Mouse (Mus musculus) hindbrain, embryonic 10.5 days (tissue): ENCODE data around the gene Aggf1. TPM values are rescaled to one million over a fixed set of nuclear protein-coding genes. Genes with fewer than 3 reads are reported as not detected.

ENCODE experiments used
- DNase-seq: peaks from one replicate; pipeline ENCODE4 v3.0.0-alpha.2; 2017; ENCODE audit warnings: low spot score
- H3K27ac ChIP-seq: fragments of 300-500 bp; sonication (generic); 2 replicates; pipeline ENCODE4 v1.5.1; 2016; ENCODE audit warnings: mild to moderate bottlenecking, moderate library complexity
- H3K27me3 ChIP-seq: fragments of 300-500 bp; sonication (generic); 2 replicates; pipeline ENCODE4 v1.6.1; 2016; ENCODE audit warnings: mild to moderate bottlenecking; ENCODE audit not compliant: poor library complexity, insufficient read depth, severe bottlenecking
- H3K36me3 ChIP-seq: fragments of 300-500 bp; sonication (generic); 2 replicates; pipeline ENCODE4 v1.6.1; 2016; ENCODE audit warnings: mild to moderate bottlenecking, moderate library complexity
- H3K4me1 ChIP-seq: fragments of 300-500 bp; sonication (generic); replicated peaks from 2 replicates; pipeline ENCODE4 v1.6.1; 2016; ENCODE audit warnings: mild to moderate bottlenecking
- H3K4me3 ChIP-seq: fragments of 300-500 bp; sonication (generic); 2 replicates; pipeline ENCODE4 v1.5.1; 2016; ENCODE audit warnings: mild to moderate bottlenecking, moderate library complexity
- H3K9me3 ChIP-seq: fragments of 300-500 bp; sonication (generic); 2 replicates; pipeline ENCODE4 v1.6.1; 2016; ENCODE audit warnings: mild to moderate bottlenecking, moderate library complexity
- whole genome bisulfite sequencing: fragments of 180-500 bp; shearing (Covaris S2); methylation state at CpG from one replicate; pipeline ENCODE4 v1.1.7; 2016; 5-methylcytosine and 5-hydroxymethylcytosine counted together
- polyA plus RNA-seq: library from polyadenylated mRNA; unstranded; fragments of >200 nt; fragmentation: Nextera tagmentation; extraction: Ambion mirVana; gene quantifications from 2 replicates; pipeline ENCODE4 v1.2.1, GENCODE M21; 2016

Aggf1 gene
- polyA plus RNA-seq, 1 experiment from 2014 or later: 37.4 TPM

- no peaks in the 10 kb centered on the region for H3K27me3 ChIP-seq
- H3K4me1 ChIP-seq: no peaks in the 10 kb centered on the region
- no peak overlapping the region for H3K27ac ChIP-seq
- H3K36me3 ChIP-seq: peaks cover 96% of the 10 kb centered on the region
- no peak overlapping the region for H3K4me3 ChIP-seq
- no peak for DNase-seq
- H3K9me3 ChIP-seq: no peaks in the 10 kb centered on the region
- 92% methylated on average over 8 of the region's 8 CpGs for WGBS
Observed at GRCm38 (mm10) chr13:95366356-95366755, 8.8 kb downstream of the Aggf1 start.

GRCm38 (mm10) chr13:95363440-95363839, 11.7 kb downstream of the Aggf1 start:
- 85% methylated on average over 4 of the region's 4 CpGs for WGBS
- DNase-seq: no peak
- H3K4me3 ChIP-seq: no peak overlapping the region
- H3K36me3 ChIP-seq: peaks cover 96% of the 10 kb centered on the region
- no peaks in the 10 kb centered on the region for H3K9me3 ChIP-seq
- no peak overlapping the region for H3K27ac ChIP-seq
- no peaks in the 10 kb centered on the region for H3K27me3 ChIP-seq
- H3K4me1 ChIP-seq: no peaks in the 10 kb centered on the region

- no peak for DNase-seq
- Histone ChIP-seq H3K4me1 (no peaks in the 10 kb centered on the region), H3K9me3 (no peaks in the 10 kb centered on the region), H3K27me3 (no peaks in the 10 kb centered on the region), H3K4me3 (no peak overlapping the region), H3K36me3 (peaks cover 100% of the 10 kb centered on the region), H3K27ac (no peak overlapping the region)
- 91% methylated on average over 2 of the region's 2 CpGs for WGBS
Observed at GRCm38 (mm10) chr13:95358223-95358622, 16.9 kb downstream of the Aggf1 start.

GRCm38 (mm10) chr13:95348476-95348875, 26.7 kb downstream of the Aggf1 start:
- H3K4me3 ChIP-seq: no peak overlapping the region
- H3K27ac ChIP-seq: no peak overlapping the region
- peaks cover 50% of the 10 kb centered on the region for H3K36me3 ChIP-seq
- WGBS: 89% methylated on average over 3 of the region's 3 CpGs
- H3K4me1 ChIP-seq: peaks cover 5% of the 10 kb centered on the region; the same call in 1 of the 2 replicates
- no peaks in the 10 kb centered on the region for H3K27me3 ChIP-seq
- DNase-seq: no peak
- H3K9me3 ChIP-seq: no peaks in the 10 kb centered on the region

- Histone ChIP-seq H3K27ac (no peak overlapping the region), H3K27me3 (no peaks in the 10 kb centered on the region), H3K36me3 (peaks cover 37% of the 10 kb centered on the region), H3K4me1 (peaks cover 5% of the 10 kb centered on the region; the same call in 1 of the 2 replicates), H3K9me3 (no peaks in the 10 kb centered on the region), H3K4me3 (no peak overlapping the region)
- DNase-seq: peak; percentile 76
- WGBS: 37% methylated on average over 8 of the region's 8 CpGs
Observed at GRCm38 (mm10) chr13:95347018-95347696, 28.0 kb downstream of the Aggf1 start.

- Histone ChIP-seq H3K27me3 (no peaks in the 10 kb centered on the region), H3K4me1 (peaks cover 5% of the 10 kb centered on the region; the same call in 1 of the 2 replicates), H3K4me3 (no peak overlapping the region), H3K36me3 (peaks cover 24% of the 10 kb centered on the region), H3K9me3 (no peaks in the 10 kb centered on the region), H3K27ac (no peak overlapping the region)
- no peak for DNase-seq
- 73% methylated on average over 6 of the region's 6 CpGs for WGBS
Observed at GRCm38 (mm10) chr13:95345869-95346268, 29.3 kb downstream of the Aggf1 start.

- Histone ChIP-seq H3K4me1 (peaks cover 5% of the 10 kb centered on the region; the same call in 1 of the 2 replicates), H3K27ac (no peak overlapping the region), H3K4me3 (no peak overlapping the region), H3K9me3 (no peaks in the 10 kb centered on the region), H3K36me3 (peaks cover 12% of the 10 kb centered on the region), H3K27me3 (no peaks in the 10 kb centered on the region)
- no peak for DNase-seq
- WGBS: 94% methylated on average over 8 of the region's 8 CpGs
Observed at GRCm38 (mm10) chr13:95343470-95343869, 31.7 kb downstream of the Aggf1 start.

GRCm38 (mm10) chr13:95336122-95336677, 39.0 kb downstream of the Aggf1 start:
- 67% methylated on average over 40 of the region's 40 CpGs for WGBS
- Histone ChIP-seq H3K4me3 (peak overlapping the region; percentile 29; the same call in 1 of the 2 replicates), H3K27me3 (no peaks in the 10 kb centered on the region; the same call in 1 of the 2 replicates), H3K27ac (peak overlapping the region; percentile 53; the same call in 1 of the 2 replicates), H3K9me3 (0 out of 2 replicates have a peak, but pooled peaks cover 2% of the 10 kb centered on the region), H3K4me1 (peaks cover 10% of the 10 kb centered on the region), H3K36me3 (peaks cover 50% of the 10 kb centered on the region)
- DNase-seq: no peak

- Histone ChIP-seq H3K9me3 (0 out of 2 replicates have a peak, but pooled peaks cover 2% of the 10 kb centered on the region), H3K36me3 (peaks cover 36% of the 10 kb centered on the region), H3K4me1 (peaks cover 16% of the 10 kb centered on the region), H3K4me3 (no peak overlapping the region), H3K27ac (no peak overlapping the region), H3K27me3 (no peaks in the 10 kb centered on the region; the same call in 1 of the 2 replicates)
- 78% methylated on average over 11 of the region's 11 CpGs for WGBS
- DNase-seq: no peak
Observed at GRCm38 (mm10) chr13:95332086-95332899, 42.9 kb downstream of the Aggf1 start.

- Histone ChIP-seq H3K36me3 (0 out of 2 replicates have a peak, but pooled peaks cover 20% of the 10 kb centered on the region), H3K4me1 (peaks cover 26% of the 10 kb centered on the region), H3K27ac (peak overlapping the region; percentile 16; the same call in 1 of the 2 replicates), H3K9me3 (0 out of 2 replicates have a peak, but pooled peaks cover 2% of the 10 kb centered on the region), H3K4me3 (no peak overlapping the region), H3K27me3 (no peaks in the 10 kb centered on the region)
- 58% methylated on average over 11 of the region's 11 CpGs for WGBS
- DNase-seq: no peak
Observed at GRCm38 (mm10) chr13:95330507-95330906, 44.6 kb downstream of the Aggf1 start.

- WGBS: 94% methylated on average over 11 of the region's 11 CpGs
- no peak for DNase-seq
- Histone ChIP-seq H3K36me3 (0 out of 2 replicates have a peak, but pooled peaks cover 10% of the 10 kb centered on the region), H3K9me3 (no peaks in the 10 kb centered on the region), H3K4me1 (peaks cover 27% of the 10 kb centered on the region), H3K27ac (no peak overlapping the region), H3K27me3 (no peaks in the 10 kb centered on the region), H3K4me3 (no peak overlapping the region)
Observed at GRCm38 (mm10) chr13:95328767-95329166, 46.4 kb downstream of the Aggf1 start.

GRCm38 (mm10) chr13:95327345-95327741, 47.8 kb downstream of the Aggf1 start:
- H3K9me3 ChIP-seq: no peaks in the 10 kb centered on the region
- peak; percentile 27 for DNase-seq
- H3K4me1 ChIP-seq: peaks cover 25% of the 10 kb centered on the region
- H3K4me3 ChIP-seq: peak overlapping the region; percentile 91
- WGBS: 7% methylated on average over 5 of the region's 5 CpGs
- H3K27me3 ChIP-seq: no peaks in the 10 kb centered on the region
- peak overlapping the region; percentile 100 for H3K27ac ChIP-seq
- 0 out of 2 replicates have a peak, but pooled peaks cover 10% of the 10 kb centered on the region for H3K36me3 ChIP-seq
